Mouse (Mus musculus): Measurements from ENCODE around the gene Ect2l.

The Ect2l gene

DNA sequence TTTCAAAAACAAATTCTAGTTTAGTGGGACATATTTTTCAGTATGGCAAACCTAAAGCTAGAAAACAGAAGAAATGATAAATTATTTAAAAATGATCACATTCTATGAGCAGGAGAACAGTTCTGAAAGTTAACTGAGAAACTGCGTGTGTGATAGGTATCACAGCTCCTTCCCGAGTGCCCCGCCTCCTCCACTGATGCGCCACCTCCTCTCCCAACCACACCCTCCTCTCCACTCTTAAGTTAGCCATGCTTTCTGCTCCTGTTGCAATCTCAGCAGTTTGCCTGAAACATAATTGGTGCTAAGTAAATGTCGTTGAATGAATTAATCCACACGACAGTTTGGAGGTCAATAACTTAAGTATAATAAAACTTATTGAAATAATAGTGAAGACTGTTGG is 127.9 kb downstream of the Ect2l start:
- DNase-seq (ENCODE audit: extremely low read depth, low read depth, low spot score) = no peak

DNA sequence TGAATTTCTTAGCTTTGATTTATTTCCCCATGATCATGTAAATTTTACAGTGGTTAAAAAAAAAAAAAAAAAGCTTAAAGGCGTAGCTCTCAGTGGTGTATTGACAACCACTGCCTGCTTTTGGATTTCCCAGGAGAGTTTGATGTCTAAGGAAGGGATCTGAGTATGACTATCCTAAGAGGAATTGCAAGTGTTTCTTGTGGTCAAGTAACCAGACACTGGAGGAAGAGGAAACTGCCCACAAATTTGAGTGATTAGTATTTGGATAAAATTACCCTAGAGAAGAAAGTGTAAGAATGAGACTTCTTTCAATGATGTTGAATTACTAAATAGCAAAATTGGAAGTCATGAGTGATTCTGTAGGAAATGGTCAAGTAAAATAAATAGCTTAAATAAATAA is 129.2 kb downstream of the Ect2l start:
- no peak for DNase-seq (ENCODE audit: extremely low read depth, low read depth, low spot score)
